17 mouse cellular contexts compared by ENCODE assay signal in the genomic region with DNA sequence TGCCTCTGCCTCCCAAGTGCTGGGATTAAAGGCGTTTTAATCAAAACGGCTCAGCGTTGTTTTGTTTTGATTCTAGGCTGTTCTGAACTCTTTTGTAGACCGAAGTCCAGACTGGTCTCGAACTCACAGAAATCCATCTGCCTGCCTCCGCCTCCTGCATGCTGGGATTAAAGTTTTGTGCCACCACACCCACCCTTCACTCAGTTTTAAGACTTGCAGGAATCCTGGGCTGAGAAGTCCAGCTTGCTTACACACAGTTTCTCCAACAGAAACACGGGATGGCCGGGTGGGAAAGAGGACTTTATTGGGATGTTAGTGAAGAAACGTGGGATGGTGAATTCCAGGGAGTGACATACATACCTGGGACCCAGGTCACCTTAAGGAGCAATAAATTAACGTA. TPM values are rescaled to one million over a fixed set of nuclear protein-coding genes. Genes with fewer than 3 reads are reported as not detected.
"Had no signal": no experiment of that assay in that cellular context is flagged by ENCODE, and none has a peak within 500 bp of the region (broad histone marks: within the 10 kb centered on the region; RNA-seq: fewer than 3 reads in every experiment).

No protein-coding gene starts in this region.

- DNase-seq: lung, adult 2 months; right cerebral cortex, adult 18-20 months; right cerebral cortex, postnatal 25 days; right cerebral cortex, postnatal 4 days; spleen, adult 18-20 months; thymus, adult 18-20 months; thymus, postnatal 36 days had no signal

- ATAC-seq: lung, postnatal 0 days; midbrain, embryonic 16.5 days had no signal

RNA-seq across cellular contexts. Expression of gene Aplp1, which starts 10.6 kb away (rescaled TPM):
- total RNA-seq: megakaryocyte progenitor cell, adult 5-6 weeks; megakaryocyte-erythroid progenitor cell, adult 5-6 weeks had no signal

RNA-seq across cellular contexts. Expression of gene Hcst, which starts 15.0 kb away (rescaled TPM):
- polyA plus RNA-seq: midbrain, embryonic 10.5 days; midbrain, embryonic 12.5 days; midbrain, embryonic 16.5 days; myocyte; neural tube, embryonic 11.5 days had no signal

RNA-seq across cellular contexts. Expression of gene Tyrobp, which starts 21.1 kb away (rescaled TPM):
- polyA plus RNA-seq: myocyte had no signal

RNA-seq across cellular contexts. Expression of gene Kirrel2, which starts 22.8 kb away (rescaled TPM):
- total RNA-seq: megakaryocyte progenitor cell, adult 5-6 weeks; megakaryocyte-erythroid progenitor cell, adult 5-6 weeks had no signal
- polyA plus RNA-seq: lung, adult 2 months; lung, embryonic 15.5 days; lung, postnatal 0 days; macrophage; myocyte had no signal
